Mouse (Mus musculus) left cerebral cortex, adult 2 months (tissue): ENCODE results near the gene Papola. TPM values are rescaled to one million over a fixed set of nuclear protein-coding genes. Genes with fewer than 3 reads are reported as not detected.
"Not testable (repeated sequence)": the region's sequence is repeated elsewhere in the genome, so short reads cannot be mapped to it uniquely, and the experiment has no call there.

ENCODE experiments used
- DNase-seq, 2 experiments: peaks; one replicate each; pipeline ENCODE4 v3.0.0; 2021 to 2022; ENCODE audit warnings: low spot score in 2 of 2, mixed read lengths in 1 of 2; ENCODE audit errors: extremely low spot score in 1 of 2
- H3K27ac ChIP-seq: fragments of 200-600 bp; 2 replicates; pipeline ENCODE4 v1.8.1; 2022
- H3K4me3 ChIP-seq: fragments of 200-600 bp; 2 replicates; pipeline ENCODE4 v1.8.1; 2022
- CTCF ChIP-seq: fragments of 200-600 bp; IDR thresholded peaks from 2 replicates; pipeline ENCODE4 v1.8.1; 2022; ENCODE audit warnings: antibody characterized with exemption, mild to moderate bottlenecking, moderate library complexity
- intact Hi-C: fragments of 180-260 bp; cut with DNase I; formaldehyde crosslinking; loops from one replicate; pipeline ENCODE4 v1.15.1; 2025
- total RNA-seq, 2 experiments: library from RNA; stranded (reverse); gene quantifications; 2 replicates each; pipeline ENCODE4 v1.2.3; 2021

The Papola gene
- total RNA-seq, 2 experiments from 2014 or later = 142 to 162 TPM

DNA sequence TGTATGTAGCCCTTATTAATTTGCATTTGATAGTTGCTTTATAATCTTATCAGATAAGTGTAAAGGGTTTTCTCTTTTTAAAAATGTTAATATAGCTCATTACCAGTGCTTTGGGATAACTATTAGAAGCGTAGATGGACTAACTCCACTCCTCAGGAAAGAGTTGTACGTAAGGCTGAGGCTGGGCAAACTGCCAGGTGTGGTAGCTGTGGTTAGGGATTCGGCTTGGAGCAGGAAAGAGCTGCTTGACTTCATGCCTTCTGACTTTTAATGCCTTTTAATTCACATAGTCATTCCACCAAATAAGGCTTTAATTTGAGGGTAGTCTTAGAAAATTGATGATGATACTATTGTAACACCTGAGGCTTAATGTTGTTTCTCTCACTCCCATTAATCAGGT is 24.5 kb downstream of the Papola start:
- TF ChIP-seq CTCF = no peak
- intact Hi-C loops = no loop called here
- no peak for DNase-seq
- Histone ChIP-seq H3K27ac (no peak overlapping the region), H3K4me3 (no peak overlapping the region)

- H3K4me3 ChIP-seq = no peak overlapping the region
- no peak for TF ChIP-seq CTCF
- H3K27ac ChIP-seq = no peak overlapping the region
- intact Hi-C loops = no loop called here
- no peak for DNase-seq
Measured at GRCm38 (mm10) chr12:105810608-105811007, 26.1 kb downstream of the Papola start.

GRCm38 (mm10) chr12:105813957-105814356 is 29.5 kb downstream of the Papola start:
- intact Hi-C loops = no loop called here
- no peak for TF ChIP-seq CTCF
- no peak for DNase-seq
- H3K27ac ChIP-seq = no peak overlapping the region
- H3K4me3 ChIP-seq = no peak overlapping the region

GRCm38 (mm10) chr12:105823472-105823871 is 39.0 kb downstream of the Papola start:
- no peak for TF ChIP-seq CTCF
- Histone ChIP-seq H3K27ac (no peak overlapping the region), H3K4me3 (no peak overlapping the region)
- DNase-seq = no peak
- intact Hi-C loops = no loop called here

GRCm38 (mm10) chr12:105824743-105825142 is 40.2 kb downstream of the Papola start:
- Histone ChIP-seq H3K27ac (no peak overlapping the region), H3K4me3 (no peak overlapping the region)
- no peak for DNase-seq
- intact Hi-C loops = no loop called here
- TF ChIP-seq CTCF = no peak

DNA sequence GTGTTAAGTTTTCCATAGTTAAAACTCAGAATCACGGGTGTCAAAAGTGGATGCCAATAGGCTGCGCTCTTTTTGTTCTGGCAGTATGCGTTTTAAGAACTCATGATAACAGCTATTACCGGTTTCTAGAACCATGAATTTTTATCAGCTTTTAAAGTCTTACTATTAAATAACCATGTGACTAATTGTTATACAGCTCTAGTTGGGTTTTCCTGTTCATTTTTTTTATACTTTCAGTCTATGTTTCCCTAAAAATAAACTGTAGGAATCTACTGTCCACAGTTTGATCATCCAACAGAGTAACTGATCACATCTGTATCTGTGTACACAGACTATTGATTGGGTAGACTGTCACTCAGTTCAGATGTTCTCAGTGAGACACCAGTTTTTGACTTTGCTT is 40.8 kb downstream of the Papola start:
- intact Hi-C loops = no loop called here
- no peak for TF ChIP-seq CTCF
- Histone ChIP-seq H3K4me3 (no peak overlapping the region), H3K27ac (no peak overlapping the region)
- no peak for DNase-seq

- intact Hi-C loops = no loop called here
- no peak for DNase-seq
- peak overlapping the region; percentile 59 for H3K27ac ChIP-seq
- no peak overlapping the region for H3K4me3 ChIP-seq
- no peak for TF ChIP-seq CTCF
Measured at GRCm38 (mm10) chr12:105832541-105832940, 48.0 kb downstream of the Papola start.

GRCm38 (mm10) chr12:105834926-105835325 is 50.4 kb downstream of the Papola start:
- no peak overlapping the region for H3K4me3 ChIP-seq
- intact Hi-C loops = no loop called here
- H3K27ac ChIP-seq = peak overlapping the region; percentile 59
- no peak for TF ChIP-seq CTCF
- DNase-seq = no peak

DNA sequence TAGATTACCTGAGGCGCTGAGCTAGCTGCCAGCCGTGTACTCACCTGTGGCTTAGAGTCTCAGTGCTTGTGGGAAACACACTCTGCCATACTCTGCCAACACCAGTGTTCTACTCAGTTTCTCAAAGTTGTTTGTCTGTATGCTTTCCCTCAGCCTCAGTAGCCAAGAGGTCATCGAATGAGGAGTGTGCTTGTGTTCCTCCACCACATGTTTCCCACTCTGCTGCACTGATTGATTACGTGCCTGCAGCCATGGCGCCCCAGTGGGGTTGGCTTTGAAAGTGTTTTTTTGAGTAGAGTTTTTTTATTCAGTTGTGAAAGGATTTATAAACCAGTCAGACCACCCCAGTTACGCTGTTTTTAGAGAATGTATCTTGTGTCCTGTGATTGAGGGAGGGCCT is 51.1 kb downstream of the Papola start:
- intact Hi-C loops = no loop called here
- Histone ChIP-seq H3K27ac (peak overlapping the region; percentile 59; the same call in 1 of the 2 replicates), H3K4me3 (no peak overlapping the region)
- TF ChIP-seq CTCF = no peak
- DNase-seq = no peak

- intact Hi-C loops = loop anchor here (2.0 kb wide), 1 partner anchor 221 kb away; no protein-coding TSS in a partner anchor
- Histone ChIP-seq H3K27ac (no peak overlapping the region), H3K4me3 (no peak overlapping the region)
- peak in 1 of 2 experiments; percentile 61 for DNase-seq
- peak; percentile 71 for TF ChIP-seq CTCF
Measured at GRCm38 (mm10) chr12:105836196-105836595, 51.7 kb downstream of the Papola start.

DNA sequence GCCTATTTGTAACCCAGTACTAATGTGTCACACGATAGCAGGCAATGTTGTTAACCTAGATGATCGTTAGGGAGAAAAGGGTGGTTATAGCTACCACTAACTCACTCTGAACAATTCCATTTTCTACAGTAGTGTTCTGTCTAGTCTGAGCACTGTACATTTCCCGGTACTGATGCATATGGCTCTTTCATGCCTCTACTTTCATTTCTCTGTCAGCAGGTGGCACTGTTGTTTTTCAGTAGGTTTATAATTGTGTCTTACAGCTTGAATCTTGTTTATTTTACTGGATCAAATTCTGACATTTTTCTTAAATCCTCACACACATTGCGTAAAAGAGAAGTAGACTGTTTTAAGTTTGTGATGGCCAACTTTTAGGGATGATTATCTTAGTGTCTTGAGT is 54.6 kb downstream of the Papola start:
- H3K4me3 ChIP-seq = no peak overlapping the region
- no peak for DNase-seq
- intact Hi-C loops = no loop called here
- H3K27ac ChIP-seq = no peak overlapping the region
- peak; percentile 71 for TF ChIP-seq CTCF

DNA sequence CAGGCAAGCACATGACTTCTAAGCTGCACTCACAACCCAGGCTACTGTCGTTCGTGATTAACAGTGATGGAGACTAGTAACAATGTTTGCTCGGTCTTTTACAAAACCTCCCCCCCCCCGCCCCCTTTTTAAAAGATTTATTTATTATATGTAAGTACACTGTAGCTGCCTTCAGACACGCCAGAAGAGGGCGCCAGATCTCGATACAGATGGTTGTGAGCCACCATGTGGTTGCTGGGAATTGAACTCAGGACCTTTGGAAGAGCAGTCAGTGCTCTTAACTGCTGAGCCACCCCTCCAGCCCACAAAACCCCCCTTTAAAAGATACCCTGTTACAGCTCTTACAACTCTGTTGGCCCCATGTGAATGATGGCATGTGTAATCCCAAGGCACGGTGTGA is 56.1 kb downstream of the Papola start:
- TF ChIP-seq CTCF = peak; percentile 10
- H3K27ac ChIP-seq, DNase-seq, H3K4me3 ChIP-seq: not testable (repeated sequence)
- intact Hi-C loops = loop anchor here (2.0 kb wide), 1 partner anchor 122 kb away; no protein-coding TSS in a partner anchor

- no peak overlapping the region for H3K4me3 ChIP-seq
- no peak for DNase-seq
- no peak for TF ChIP-seq CTCF
- intact Hi-C loops = no loop called here
- H3K27ac ChIP-seq = no peak overlapping the region
Measured at GRCm38 (mm10) chr12:105843243-105844005, 58.9 kb downstream of the Papola start.
